Mouse (Mus musculus) frontal cortex, postnatal 14 days (tissue): Measurements from ENCODE around the gene Htatip2.

Experiments used
- DNase-seq, 2 experiments: peaks; one replicate each; pipeline ENCODE4 v3.0.0; 2022; ENCODE audit warnings: low spot score in 2 of 2

Gene Htatip2

DNA sequence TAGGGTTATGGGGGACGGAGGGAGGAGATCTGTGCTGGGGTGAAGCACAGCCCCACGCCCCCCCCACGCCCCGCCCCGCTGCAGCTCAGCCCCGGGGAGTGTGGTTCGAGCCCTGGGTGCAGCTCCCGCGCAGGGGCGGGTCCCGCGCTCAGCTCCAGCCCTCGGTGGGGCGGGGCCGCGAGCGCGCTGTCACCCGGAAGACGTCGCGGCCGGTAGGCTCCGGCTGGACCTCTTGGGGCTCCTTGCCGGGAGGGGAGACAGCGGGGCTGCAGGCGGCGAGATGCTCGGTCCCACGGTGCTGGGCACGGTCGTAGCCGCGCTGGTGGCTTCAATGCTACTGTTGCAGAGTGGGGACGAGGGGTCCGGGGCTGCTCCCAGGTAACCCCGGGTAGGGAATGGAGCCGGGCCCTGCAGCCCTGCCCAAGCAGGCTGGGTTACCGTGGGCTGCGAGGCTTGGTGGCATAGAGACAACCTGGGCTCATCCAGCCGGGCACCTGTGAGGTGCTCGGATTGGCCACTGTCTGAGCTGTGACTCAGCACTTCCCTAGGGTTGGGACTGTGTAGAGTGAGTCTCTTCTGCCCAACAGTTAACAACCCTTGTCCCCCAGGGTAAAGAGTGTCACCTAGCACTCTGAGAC lies at the start of gene Htatip2:
TSS of gene Htatip2 (plus strand) at position 182 of the 638 bp plus-strand sequence.
- DNase-seq = no peak

GRCm38 (mm10) chr7:49709381-49710021 lies 49.4 kb upstream of the Htatip2 start:
- no peak for DNase-seq

- no peak for DNase-seq
These were observed 40.8 kb upstream of the Htatip2 start for GRCm38 (mm10) chr7:49717942-49718733.

- DNase-seq = no peak
These were observed 24.6 kb upstream of the Htatip2 start for GRCm38 (mm10) chr7:49734342-49734741.

GRCm38 (mm10) chr7:49739448-49739847 lies 19.5 kb upstream of the Htatip2 start:
- DNase-seq = no peak

DNA sequence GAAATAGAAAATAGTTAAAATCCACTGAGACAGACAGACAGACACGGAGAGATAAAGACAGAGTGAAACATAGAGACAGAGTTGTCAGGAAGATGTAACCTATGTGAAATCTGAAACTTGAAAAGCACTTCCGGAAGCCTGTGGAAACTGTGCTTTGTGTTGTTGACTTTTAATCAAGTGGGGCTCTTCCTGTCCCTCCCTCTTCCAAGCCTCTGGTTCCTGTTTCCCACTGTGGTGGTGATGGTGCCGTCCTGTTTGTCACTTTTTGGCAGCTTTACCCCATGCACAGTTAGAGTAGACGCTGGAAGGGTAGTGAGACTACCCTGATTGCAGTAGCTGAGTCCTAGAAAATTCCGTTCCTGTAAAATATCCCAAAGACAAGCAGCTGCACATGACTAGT lies 17.4 kb upstream of the Htatip2 start:
- DNase-seq = no peak

GRCm38 (mm10) chr7:49741923-49742322 lies 17.0 kb upstream of the Htatip2 start:
- no peak for DNase-seq

- DNase-seq = peak in 1 of 2 experiments; percentile 22
These were observed 7.8 kb upstream of the Htatip2 start for GRCm38 (mm10) chr7:49751148-49751547.

DNA sequence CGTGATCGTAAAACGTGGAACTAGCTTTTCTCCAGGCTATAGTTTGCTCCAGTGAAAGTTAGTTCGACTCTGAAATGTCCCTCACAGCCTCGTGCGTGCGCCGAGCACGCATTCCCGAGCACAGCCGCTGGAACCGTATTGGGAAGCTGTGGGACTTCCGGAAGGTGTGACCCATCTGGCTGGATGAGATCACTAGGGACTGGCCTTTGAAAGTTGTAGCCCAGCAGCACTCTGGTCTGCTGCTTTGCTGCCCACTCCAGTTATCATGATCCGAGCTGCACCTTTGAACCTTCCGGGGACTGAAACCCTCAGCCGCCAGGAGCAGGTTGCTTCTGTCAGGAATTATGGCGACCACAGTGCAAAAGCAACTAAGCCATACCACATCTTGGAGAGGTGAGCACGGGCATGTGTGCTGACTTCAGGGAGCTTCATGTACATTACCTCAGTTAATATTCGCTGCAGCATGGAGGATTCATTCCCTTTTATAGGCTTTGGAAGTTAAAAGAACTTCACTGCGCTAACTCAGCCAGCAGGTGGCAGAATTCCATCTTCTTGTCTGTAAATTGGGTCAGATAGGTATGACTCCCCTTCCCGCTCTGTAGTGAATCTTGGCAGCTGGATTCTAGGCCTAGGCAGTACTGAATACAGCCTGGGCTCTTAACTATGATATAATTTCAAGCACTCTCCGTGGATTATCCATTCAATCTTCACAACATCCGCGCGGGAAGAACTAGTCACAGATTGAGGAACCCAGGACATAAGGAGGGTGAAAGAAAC lies 6.0 kb upstream of the Htatip2 start:
- peak in 1 of 2 experiments; percentile 42 for DNase-seq

GRCm38 (mm10) chr7:49754767-49755166 lies 4.1 kb upstream of the Htatip2 start:
- peak in 1 of 2 experiments; percentile 42 for DNase-seq

GRCm38 (mm10) chr7:49762605-49763004 lies 3.7 kb downstream of the Htatip2 start:
- no peak for DNase-seq

- no peak for DNase-seq
These were observed 5.2 kb downstream of the Htatip2 start for GRCm38 (mm10) chr7:49764011-49764716.

DNA sequence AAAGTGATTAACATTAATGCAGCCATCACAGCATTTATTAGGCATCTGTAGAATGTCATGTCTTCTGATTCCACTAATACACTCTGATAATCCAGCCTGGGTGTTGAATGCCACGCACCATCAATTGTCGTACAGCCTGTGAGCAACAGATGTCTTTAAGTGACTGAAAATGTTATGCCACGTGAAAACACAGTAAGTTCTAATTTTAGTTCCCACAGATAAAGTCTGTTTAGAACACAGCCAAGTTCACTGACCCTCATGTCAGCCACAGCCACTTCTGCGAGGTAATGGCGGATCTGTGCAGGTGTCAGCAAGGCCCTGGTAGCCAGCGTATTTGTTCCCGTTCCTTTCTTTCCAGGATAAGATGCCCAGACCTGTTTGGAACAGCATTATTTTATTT lies 7.3 kb downstream of the Htatip2 start:
- no peak for DNase-seq

- no peak for DNase-seq
These were observed 9.6 kb downstream of the Htatip2 start for GRCm38 (mm10) chr7:49768509-49768908.

- no peak for DNase-seq
These were observed 15.5 kb downstream of the Htatip2 start for GRCm38 (mm10) chr7:49774396-49774795.

- no peak for DNase-seq
These were observed 18.7 kb downstream of the Htatip2 start for GRCm38 (mm10) chr7:49777585-49777984.

GRCm38 (mm10) chr7:49778114-49778901 lies 19.4 kb downstream of the Htatip2 start, which contains the start of gene Prmt3:
Gene Prmt3 (plus strand): TSS chr7:49778346.
- peak; percentile 95 to 99 for DNase-seq

DNA sequence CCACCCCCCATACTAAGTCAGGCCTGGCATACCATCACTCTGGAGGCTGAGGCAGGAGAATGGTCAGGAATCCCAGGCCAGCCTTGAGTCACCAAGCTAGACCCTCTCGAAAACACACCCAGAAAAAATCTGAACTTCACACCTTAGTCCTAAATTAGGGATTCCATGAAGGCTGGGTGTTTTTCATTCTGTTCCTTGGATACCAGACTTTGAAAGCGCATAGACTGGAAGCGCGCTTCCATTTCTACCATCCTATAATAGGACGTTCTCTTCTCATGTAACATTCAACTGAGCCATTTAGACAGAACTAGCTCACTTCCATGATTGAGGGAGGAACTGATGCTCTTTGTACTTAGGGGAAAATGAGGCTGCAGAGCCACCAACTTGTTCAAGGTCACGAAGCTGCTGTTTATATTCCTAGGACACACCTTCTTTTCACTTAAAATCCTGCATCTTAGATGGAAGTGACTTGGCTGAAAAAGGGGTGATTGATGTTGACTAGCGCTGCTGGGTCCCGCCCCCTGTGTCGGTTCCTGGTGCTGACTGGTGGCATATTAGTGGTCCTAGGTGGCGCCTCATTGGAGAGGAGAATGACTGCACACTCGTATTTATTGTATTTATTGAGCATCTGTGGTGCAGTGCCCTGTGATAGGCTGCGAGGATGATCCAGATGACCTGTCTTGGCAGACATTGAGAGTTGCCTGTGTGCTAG lies 20.1 kb downstream of the Htatip2 start:
- peak; percentile 25 to 35 for DNase-seq

DNA sequence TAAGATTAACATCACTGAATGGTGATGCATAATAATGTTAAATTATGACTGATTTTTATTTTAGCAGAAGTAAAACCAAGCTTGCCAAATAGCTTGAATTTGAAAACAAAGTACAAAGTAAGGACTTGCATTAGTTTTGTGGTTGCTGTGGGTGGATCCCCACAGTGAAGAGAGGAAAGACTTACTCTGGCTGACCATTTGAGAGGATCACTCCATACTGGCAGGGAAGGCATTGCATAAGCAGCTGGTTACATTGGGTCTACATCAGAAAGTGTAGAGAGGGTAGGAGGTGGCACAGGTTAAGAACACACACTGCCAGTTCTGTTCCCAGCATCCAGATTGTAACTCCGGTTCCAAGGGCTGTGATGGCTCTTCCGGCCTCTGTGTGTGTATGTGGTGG lies 24.1 kb downstream of the Htatip2 start:
- no peak for DNase-seq

- DNase-seq = no peak
These were observed 26.2 kb downstream of the Htatip2 start for GRCm38 (mm10) chr7:49785141-49785540.
